Mouse (Mus musculus) liver, embryonic 14.5 days (tissue): Measurements from ENCODE around the gene Ptpa. TPM values are rescaled to one million over a fixed set of nuclear protein-coding genes. Genes with fewer than 3 reads are reported as not detected.

Experiments used
- ATAC-seq: fragments of 200-750 bp; cut with Nextera tagmentation; 2 replicates; pipeline ENCODE4 v1.8.0; 2017; ENCODE audit warnings: moderate number of reproducible peaks, mild to moderate bottlenecking, moderate library complexity; ENCODE audit not compliant: insufficient read depth
- DNase-seq, 3 experiments: peaks; one replicate each; pipeline ENCODE4 v3.0.0-alpha.2; 2012 to 2013; ENCODE audit warnings: low read depth in 3 of 3, low spot score in 3 of 3
- H3K27ac ChIP-seq: fragments of 300-500 bp; sonication (generic); 2 replicates; pipeline ENCODE4 v1.5.1; 2014; ENCODE audit warnings: moderate library complexity, mild to moderate bottlenecking, control low read depth, inconsistent platforms
- H3K27me3 ChIP-seq: fragments of 300-500 bp; sonication (generic); 2 replicates; pipeline ENCODE4 v1.6.1; 2014; ENCODE audit warnings: mild to moderate bottlenecking, low read length, moderate library complexity; ENCODE audit not compliant: control insufficient read depth, insufficient read depth
- H3K36me3 ChIP-seq: fragments of 300-500 bp; sonication (generic); replicated peaks from 2 replicates; pipeline ENCODE4 v1.6.1; 2014; ENCODE audit warnings: low read depth; ENCODE audit not compliant: control insufficient read depth, insufficient read depth
- H3K4me1 ChIP-seq, 2 experiments: fragments of 200-500 bp in 1 of 2; fragments of 300-500 bp in 1 of 2; sonication (generic) in 1 of 2; replicated peaks; 2 replicates each; pipeline ENCODE4 v1.6.1; 2012 to 2014; ENCODE audit warnings: antibody characterized with exemption in 1 of 2, inconsistent platforms in 1 of 2, low read length in 1 of 2; ENCODE audit not compliant: control insufficient read depth in 2 of 2, insufficient read depth in 2 of 2
- H3K4me2 ChIP-seq: fragments of 300-500 bp; sonication (generic); 2 replicates; pipeline ENCODE4 v1.6.1; 2014; ENCODE audit warnings: low read depth, mild to moderate bottlenecking, control low read depth, moderate library complexity
- H3K4me3 ChIP-seq, 2 experiments: fragments of 200-500 bp in 1 of 2; fragments of 300-500 bp in 1 of 2; sonication (generic) in 1 of 2; 2 replicates each; pipeline ENCODE4 v1.5.1; 2012 to 2014; ENCODE audit warnings: low read depth in 2 of 2, low read length in 2 of 2, mild to moderate bottlenecking in 2 of 2, control low read depth in 1 of 2, inconsistent platforms in 1 of 2, moderate library complexity in 1 of 2; ENCODE audit not compliant: insufficient read depth in 1 of 2
- H3K9ac ChIP-seq: fragments of 300-500 bp; sonication (generic); replicated peaks from 2 replicates; pipeline ENCODE4 v1.6.1; 2014; ENCODE audit warnings: mild to moderate bottlenecking, control low read depth, moderate library complexity
- H3K9me3 ChIP-seq: fragments of 300-500 bp; sonication (generic); 2 replicates; pipeline ENCODE4 v1.6.1; 2016; ENCODE audit warnings: low read length, mixed read lengths; ENCODE audit not compliant: control insufficient read depth
- CTCF ChIP-seq: IDR thresholded peaks from 2 replicates; pipeline ENCODE4 v1.5.1; 2016; ENCODE audit warnings: antibody characterized with exemption, low read depth, control low read depth
- EP300 ChIP-seq: IDR thresholded peaks from 2 replicates; pipeline ENCODE4 v1.6.1; 2016; ENCODE audit warnings: antibody characterized with exemption, low read depth
- WGBS: fragments of 180-500 bp; shearing (Covaris S2); extraction: QIAGEN DNeasy Blood & Tissue Kit; methylation state at CpG from one replicate; pipeline ENCODE4 v1.1.7; 2014; ENCODE audit not compliant: insufficient replicate concordance; 5-methylcytosine and 5-hydroxymethylcytosine counted together
- polyA plus RNA-seq, 2 experiments: library from polyadenylated mRNA; depleted of rRNA in 1 of 2; stranded (reverse) in 1 of 2; unstranded in 1 of 2; fragments of >200 nt; fragmentation: Nextera tagmentation in 1 of 2; extraction: Ambion mirVana in 1 of 2; gene quantifications; 2 replicates each; pipeline versions ENCODE4 v1.2.1 to v1.2.3; 2012 to 2014

The Ptpa gene
- polyA plus RNA-seq, 2 experiments: 63.3 to 78.2 TPM

DNA sequence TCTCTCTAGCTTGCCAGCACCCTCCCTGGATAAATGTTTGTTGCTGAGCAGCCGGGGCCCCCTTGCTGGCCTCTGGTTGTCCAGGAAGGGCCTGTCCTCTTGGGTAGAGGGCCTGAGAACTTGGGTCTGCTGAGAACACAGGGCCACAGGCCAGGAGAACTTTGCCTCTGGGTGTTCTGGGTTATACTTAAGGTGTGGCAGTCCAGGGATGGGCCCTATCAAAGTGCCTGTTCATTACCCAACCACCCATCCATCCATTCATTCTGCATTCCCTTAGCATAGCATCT lies 22.5 kb upstream of the Ptpa start:
- Histone ChIP-seq H3K9me3 (no peaks in the 10 kb centered on the region), H3K4me2 (peak overlapping the region; percentile 98), H3K4me1 (peaks cover 8 to 10% of the 10 kb centered on the region in 2 experiments), H3K27me3 (no peaks in the 10 kb centered on the region), H3K4me3 (peak overlapping the region; percentile 72 to 97), H3K9ac (peak overlapping the region; percentile 81), H3K36me3 (peaks cover 9% of the 10 kb centered on the region; the same call in 1 of the 2 replicates), H3K27ac (peak overlapping the region; percentile 72)
- TF ChIP-seq EP300: no peak
- TF ChIP-seq CTCF: no peak
- DNase-seq (no peak), ATAC-seq (no peak)
- WGBS: 73% methylated on average over 1 of the region's 1 CpGs

DNA sequence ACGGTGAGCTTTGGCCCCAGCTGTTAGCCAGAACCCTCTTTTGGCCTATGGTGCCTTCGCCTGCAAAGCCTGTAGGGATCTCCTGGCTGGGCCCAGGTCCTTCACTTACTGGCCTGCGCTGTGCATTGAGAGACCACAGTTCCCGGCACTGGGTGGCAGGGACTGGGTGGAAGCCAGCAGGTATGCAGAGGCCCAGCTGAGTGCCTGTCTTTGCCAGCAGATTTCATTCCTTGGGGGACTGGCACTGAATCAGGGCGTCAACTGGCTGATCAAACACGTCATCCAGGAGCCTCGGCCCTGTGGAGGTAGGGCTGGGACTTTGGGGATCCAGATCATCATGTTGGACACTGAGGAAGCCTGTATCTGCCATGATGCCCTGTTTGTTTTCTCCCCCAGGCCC lies 20.1 kb upstream of the Ptpa start:
- Histone ChIP-seq H3K27me3 (no peaks in the 10 kb centered on the region), H3K9me3 (no peaks in the 10 kb centered on the region), H3K27ac (no peak overlapping the region), H3K4me1 (peaks cover 8 to 10% of the 10 kb centered on the region in 2 experiments), H3K36me3 (peaks cover 9% of the 10 kb centered on the region), H3K9ac (no peak overlapping the region), H3K4me3 (no peak overlapping the region), H3K4me2 (no peak overlapping the region)
- TF ChIP-seq EP300: no peak
- no peak for TF ChIP-seq CTCF
- ATAC-seq: no peak
- 79% methylated on average over 7 of the region's 7 CpGs for WGBS
- DNase-seq: no peak

DNA sequence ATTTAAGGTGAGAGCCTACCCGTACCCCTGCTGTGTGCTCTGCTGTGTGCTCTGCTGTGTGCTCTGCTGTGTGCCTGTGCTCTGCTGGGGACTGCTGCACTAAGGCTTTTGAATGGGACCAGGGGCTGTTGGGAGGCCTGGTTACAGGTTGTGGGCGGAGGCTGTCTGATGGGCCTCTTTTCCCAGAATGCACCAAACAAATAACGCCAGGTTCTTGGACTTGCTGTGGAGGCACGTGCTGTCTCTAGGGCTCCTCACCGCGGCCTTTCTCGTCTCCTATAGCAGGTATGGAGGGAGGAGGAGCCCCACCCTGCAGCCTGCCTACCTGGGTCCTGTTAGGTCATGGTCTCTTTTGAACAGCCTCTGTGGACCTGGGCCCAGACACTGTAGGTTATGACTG lies 19.6 kb upstream of the Ptpa start:
- H3K36me3 ChIP-seq: peaks cover 9% of the 10 kb centered on the region

DNA sequence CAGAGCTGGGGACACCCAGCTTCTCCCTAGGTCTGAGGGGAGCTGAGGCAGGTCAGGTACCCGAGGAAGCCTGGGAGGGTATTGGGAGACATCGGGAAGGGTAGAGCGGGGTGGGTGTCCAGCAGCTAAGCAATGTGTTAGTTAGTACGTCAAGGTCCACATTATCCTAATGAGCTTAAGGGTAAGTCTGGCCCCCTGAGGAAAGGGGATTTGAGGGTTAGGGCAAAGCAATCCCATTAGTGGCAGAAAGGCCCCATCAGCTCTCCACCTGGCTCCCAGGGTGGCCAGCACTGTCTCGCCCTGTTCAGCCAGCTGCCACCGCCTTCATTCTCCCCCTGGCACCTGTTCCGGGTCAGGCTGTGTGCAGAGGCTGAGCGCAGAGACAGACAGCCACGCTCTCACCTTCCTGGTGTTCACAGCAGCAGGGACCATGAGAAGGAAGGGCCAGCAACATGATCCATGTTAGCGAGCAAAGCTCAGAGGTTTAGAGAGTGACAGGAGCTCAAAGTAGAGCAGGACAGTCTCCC lies 17.8 kb upstream of the Ptpa start:
- no peaks in the 10 kb centered on the region for H3K27me3 ChIP-seq
- H3K4me2 ChIP-seq: no peak overlapping the region
- WGBS: 80% methylated on average over 10 of the region's 10 CpGs
- no peak overlapping the region for H3K4me3 ChIP-seq
- H3K9ac ChIP-seq: no peak overlapping the region
- peaks cover 6 to 8% of the 10 kb centered on the region in 2 experiments for H3K4me1 ChIP-seq
- DNase-seq (no peak), ATAC-seq (no peak)
- TF ChIP-seq EP300 (no peak), CTCF (no peak)
- H3K9me3 ChIP-seq: no peaks in the 10 kb centered on the region
- H3K27ac ChIP-seq: no peak overlapping the region
- H3K36me3 ChIP-seq: peaks cover 11% of the 10 kb centered on the region

More for the DNA sequence above, 19.6 kb upstream of the Ptpa start:
- 76% methylated on average over 7 of the region's 7 CpGs for WGBS
- ATAC-seq (no peak), DNase-seq (no peak)
- H3K27ac ChIP-seq: no peak overlapping the region
- H3K4me3 ChIP-seq: no peak overlapping the region
- H3K9ac ChIP-seq: no peak overlapping the region
- TF ChIP-seq EP300 (no peak), CTCF (no peak)
- H3K9me3 ChIP-seq: no peaks in the 10 kb centered on the region
- H3K4me2 ChIP-seq: no peak overlapping the region
- H3K27me3 ChIP-seq: no peaks in the 10 kb centered on the region
- H3K4me1 ChIP-seq: peaks cover 8 to 10% of the 10 kb centered on the region in 2 experiments

DNA sequence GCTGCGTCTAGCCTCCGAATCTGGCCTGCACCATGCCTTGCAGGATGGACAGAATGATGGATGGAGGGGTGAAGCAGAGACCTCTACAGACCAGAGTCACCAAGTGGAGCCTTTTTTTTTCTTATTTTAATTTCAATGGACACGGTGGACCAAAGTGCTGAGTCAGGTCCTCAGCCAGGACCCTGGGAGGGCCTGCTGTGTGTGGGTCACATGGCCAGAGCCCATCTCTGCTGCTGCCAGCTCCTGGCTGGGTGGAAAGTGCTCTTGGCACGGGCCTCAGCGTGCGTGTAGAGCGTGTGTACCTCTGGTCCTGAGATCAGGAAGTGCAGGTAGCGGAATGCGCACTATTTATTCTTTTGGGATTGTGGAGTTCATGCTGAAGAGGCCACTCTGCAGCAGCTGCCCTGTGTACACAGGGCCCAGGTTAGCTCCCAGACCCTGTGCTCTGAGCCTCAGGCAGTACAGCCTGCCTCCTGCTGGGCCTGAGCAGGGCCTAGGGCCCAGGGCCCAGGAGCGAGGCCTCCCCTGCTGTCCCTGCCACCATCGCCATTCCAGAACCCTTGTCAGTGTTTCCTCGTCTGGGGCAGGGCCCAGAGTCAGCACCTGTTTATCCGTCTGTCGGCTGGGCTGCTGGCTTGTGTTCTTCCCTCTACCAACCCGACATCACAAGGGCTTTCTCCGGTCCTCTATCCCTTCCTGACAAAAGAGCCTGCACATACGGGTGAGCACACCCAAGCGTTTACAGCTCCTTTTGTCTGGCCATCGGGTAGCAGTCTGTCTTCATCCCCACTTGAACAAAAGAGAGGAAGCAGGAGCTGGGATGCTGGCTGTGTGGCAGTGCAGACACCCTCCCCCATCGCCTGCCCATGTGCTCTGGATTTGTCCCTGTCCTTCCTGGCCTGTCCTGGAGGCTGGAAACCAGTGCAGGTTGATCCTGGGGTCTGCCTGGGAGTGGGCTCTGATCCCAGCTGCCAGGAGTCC lies 16.4 kb upstream of the Ptpa start:
- 81% methylated on average over 20 of the region's 20 CpGs for WGBS
- no peak for DNase-seq
- H3K27ac ChIP-seq: no peak overlapping the region

More for the DNA sequence above, 16.4 kb upstream of the Ptpa start:
- TF ChIP-seq EP300: no peak
- TF ChIP-seq CTCF: no peak
- Histone ChIP-seq H3K27me3 (no peaks in the 10 kb centered on the region), H3K4me3 (no peak overlapping the region), H3K9me3 (no peaks in the 10 kb centered on the region), H3K9ac (no peak overlapping the region), H3K4me1 (no peaks in the 10 kb centered on the region), H3K36me3 (peaks cover 11% of the 10 kb centered on the region), H3K4me2 (no peak overlapping the region)
- ATAC-seq: no peak
